Mouse (Mus musculus) adrenal gland, adult 8-10 months (tissue): ENCODE results near the gene Nr0b2. TPM values are rescaled to one million over a fixed set of nuclear protein-coding genes. Genes with fewer than 3 reads are reported as not detected.

Source experiments
- DNase-seq: peaks from one replicate; pipeline ENCODE4 v3.0.0; 2022
- total RNA-seq, 4 experiments: library from RNA; stranded (reverse); gene quantifications; 2 replicates each; pipeline ENCODE4 v1.2.4; 2022

Nr0b2 gene
- total RNA-seq, 4 experiments from 2014 or later = 39.6 to 62.0 (median 48.8) TPM

DNA sequence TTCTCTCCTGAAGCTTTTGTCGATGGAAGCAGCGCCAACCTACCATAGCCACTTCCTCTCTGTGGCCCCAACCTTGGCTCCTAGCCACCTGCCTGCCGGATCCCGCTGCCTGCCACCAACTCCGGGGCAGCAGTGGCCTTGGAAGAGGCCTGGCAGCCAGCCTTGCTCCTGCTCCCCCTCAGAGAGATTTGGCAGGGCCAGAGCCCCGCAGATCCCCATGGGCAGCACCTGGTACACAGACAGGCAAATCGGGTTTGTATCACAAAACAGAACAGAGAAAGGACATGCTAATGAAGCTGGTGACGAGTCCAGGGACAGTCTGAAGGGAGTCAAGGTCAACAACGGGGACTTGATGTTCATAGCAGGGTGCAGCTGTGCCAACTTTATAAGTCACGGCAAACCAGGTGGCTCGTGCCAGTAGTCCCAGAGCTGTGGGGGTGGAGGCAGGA lies 10.0 kb downstream of the Nr0b2 start:
- peak; percentile 86 for DNase-seq

DNA sequence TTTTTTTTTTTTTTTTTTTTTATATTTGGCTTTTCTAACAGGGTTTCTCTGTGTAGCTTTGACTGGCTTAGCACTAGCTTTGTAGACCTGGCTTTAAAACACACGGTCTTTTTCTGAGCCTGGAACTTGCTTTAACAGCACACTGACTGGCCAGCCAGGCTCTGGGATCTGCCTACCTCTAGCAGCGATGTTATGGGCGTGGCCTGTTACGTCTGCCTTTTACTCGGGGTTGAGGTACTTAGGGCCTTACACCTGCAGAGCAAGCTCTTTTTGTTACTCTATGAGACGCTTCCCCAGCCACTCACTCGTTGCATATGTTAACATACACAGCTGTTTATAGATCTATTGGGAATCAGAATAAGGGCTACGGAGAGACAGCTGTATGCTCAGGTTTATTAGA lies 14.1 kb downstream of the Nr0b2 start:
- no peak for DNase-seq

DNA sequence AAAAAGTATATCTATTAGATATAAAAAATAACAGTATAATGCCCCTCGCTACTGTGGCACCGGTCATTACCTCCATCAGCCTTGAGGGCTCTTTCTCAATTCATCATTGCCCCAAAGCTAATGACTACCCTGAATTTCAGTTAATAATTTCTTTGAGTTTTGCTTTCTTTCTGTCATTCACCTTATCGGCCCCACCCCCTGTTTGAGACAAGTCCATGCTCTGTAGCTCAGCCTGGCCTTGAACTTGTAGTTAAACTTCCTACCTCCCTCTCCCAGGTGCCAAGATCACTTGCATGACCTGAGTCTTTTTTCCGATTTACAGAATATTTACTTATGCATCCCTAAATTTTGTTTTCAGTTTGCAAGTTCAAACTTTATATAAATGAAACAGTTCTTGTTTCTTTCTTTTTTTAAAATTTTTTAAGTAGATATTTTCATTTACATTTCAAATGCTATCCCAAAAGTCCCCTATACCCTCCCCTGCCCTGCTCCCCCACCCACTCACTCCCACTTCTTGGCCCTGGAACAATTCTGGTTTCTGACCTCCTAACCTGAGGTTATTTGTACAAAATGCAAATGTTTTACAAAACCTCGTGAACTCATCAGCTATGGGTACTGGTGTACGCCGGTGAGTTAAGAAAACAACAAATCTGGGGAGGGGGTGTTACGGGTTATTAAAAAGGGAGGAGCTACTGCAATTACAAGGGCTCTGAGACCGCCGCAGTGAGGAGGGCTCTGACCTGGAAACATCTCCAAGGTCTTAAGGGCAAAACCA lies 16.3 kb downstream of the Nr0b2 start:
- DNase-seq = no peak

DNA sequence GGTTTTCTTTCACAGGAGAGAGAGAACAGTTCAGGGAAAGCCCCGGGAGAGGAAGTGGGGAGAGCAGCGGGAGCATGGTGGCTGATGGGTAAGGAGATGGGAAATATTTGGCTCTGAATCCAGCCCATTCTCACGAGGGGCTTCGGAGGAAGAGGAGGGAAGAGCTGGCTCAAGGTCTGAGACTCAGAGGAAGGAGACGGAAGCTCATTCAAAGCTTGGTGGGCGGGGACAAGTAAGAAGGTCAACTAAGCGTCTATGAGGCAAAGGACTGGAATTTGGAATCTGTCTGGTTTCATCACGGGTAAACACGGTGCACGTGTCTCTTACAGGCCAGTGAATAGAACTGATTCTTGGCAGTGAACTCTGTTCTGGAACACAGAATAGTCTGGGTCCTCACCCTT lies 16.9 kb downstream of the Nr0b2 start:
- DNase-seq = peak; percentile 75

DNA sequence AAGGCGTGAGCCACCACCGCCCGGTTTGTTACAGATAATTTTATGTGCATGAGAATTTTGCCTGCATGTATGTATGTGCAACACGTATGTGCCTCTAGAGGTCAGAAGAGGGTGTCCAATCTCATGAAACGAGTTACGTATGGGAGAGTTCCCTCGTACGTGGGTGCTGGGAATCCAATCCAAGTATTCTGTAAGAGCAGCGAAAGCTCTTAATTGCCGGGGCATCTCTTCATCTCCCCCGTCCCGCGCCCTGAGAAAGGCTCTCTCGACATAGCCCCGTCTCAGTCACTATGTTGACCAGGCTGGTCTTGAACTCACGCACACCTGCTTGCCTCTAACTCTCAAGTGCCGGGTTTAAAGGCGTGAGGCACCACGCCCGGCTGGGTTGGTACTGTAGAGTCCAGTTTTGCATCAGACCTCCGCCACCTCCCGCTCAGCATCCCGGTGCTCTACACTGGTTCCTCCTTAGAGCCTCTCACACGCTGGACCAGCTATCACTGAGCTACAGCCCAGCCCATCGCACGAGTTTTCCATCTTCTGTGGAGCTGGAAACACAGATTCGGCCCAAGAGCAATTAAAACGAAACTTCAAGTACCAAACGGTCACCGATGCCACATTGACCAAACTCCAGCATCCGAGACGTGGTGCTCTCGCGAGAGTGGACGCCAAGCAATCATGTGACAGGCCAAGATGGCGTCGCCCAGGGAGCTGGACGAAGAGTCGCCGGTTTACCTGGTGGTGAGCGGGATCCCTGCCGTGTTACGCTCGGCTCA lies 21.1 kb downstream of the Nr0b2 start, which contains the start of gene Gpatch3:
Gene Gpatch3 (plus strand): TSS at position 676 of the 773 bp plus-strand sequence.
- DNase-seq = peak; percentile 88

DNA sequence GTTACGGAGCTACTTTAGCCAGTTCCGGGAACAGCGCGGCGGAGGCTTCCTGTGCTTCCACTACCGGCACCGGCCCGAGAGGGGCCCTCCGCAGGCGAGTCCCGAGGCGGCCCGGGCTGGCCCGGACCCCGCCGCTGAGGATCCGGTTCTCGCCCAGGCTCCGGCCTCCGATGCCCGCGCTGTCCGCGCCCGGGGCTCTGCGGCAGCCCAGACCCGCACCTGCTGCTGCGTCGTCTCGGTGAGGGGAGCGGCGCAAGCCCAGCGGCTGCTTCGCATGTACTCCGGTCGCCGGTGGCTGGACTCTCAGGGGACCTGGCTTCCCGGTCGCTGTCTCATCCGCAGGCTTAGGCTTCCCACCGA lies 21.6 kb downstream of the Nr0b2 start:
- no peak for DNase-seq

DNA sequence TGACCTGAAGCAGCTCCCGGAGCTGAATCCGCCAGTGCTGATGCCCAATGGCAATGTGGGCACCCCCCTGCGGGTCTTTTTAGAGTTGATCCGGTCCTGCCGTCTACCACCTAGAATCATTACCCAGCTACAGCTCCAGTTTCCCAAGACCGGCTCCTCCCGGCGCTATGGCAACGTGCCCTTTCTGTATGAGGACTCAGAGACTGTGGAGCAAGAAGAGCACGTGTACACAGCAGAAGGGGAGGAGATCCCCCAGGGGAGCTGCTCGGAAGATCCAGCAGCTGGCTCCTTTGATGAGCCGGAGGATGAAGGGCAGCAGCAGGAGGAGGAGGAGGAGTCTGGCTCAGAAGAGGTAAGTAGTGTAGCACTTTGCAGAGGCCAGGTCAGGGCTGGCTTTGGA lies 24.8 kb downstream of the Nr0b2 start:
- DNase-seq = no peak

DNA sequence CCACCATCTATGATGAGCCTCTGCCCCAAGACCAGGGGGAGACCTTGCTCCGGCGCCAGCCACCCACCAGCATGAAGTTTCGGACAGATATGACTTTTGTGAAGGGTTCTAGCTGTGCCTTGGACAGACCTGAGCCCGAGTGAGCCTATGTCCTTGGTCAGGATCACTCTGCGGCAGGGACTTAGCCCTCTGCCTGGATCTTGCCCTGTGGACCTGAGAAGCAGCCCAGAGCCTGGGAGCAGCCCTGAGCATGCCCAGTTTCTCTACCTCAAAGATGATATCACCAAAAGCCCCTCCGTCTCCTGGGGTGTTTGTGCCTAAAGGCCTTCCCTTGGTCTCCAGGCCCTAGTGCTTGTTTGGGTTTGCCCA lies 30.5 kb downstream of the Nr0b2 start:
- DNase-seq = no peak

DNA sequence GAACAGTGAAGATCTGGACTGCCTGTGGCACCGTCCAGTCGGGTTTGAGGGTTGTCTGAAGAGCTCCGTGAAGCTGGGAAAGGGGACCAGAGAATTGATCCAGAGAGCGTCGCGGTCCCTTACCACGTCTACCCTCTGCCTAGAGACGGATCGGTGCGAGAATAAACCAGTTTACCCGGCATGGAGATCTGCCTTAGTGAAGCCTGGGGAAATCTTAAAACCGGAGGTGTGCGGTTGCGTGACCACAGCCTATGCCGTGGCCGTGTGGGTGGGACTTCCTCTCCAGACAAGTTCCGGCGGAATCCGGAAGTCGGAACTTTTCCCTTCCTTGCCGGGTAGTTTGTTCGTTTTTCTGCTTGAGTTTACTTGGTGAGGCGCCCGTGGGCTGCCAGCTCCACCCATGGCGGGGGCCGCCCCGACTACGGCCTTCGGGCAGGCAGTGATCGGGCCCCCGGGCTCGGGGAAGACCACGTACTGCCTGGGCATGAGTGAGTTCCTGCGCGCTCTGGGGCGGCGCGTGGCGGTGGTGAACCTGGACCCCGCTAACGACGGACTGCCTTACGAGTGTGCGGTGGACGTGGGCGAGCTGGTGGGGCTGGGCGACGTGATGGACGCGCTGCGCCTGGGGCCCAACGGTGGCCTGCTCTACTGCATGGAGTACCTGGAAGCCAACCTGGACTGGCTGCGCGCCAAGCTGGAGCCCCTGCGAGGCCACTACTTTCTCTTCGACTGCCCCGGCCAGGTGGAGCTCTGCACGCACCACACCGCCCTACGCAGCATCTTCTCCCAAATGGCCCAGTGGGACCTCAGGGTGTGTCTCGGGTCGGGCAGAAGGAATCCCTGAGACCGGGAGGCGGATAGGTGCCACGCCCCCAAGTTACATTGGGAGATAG lies 31.1 kb downstream of the Nr0b2 start, which contains the start of gene Gpn2:
Gene Gpn2 (plus strand): TSS at position 304 of the 893 bp plus-strand sequence.
- DNase-seq = peak; percentile 78

DNA sequence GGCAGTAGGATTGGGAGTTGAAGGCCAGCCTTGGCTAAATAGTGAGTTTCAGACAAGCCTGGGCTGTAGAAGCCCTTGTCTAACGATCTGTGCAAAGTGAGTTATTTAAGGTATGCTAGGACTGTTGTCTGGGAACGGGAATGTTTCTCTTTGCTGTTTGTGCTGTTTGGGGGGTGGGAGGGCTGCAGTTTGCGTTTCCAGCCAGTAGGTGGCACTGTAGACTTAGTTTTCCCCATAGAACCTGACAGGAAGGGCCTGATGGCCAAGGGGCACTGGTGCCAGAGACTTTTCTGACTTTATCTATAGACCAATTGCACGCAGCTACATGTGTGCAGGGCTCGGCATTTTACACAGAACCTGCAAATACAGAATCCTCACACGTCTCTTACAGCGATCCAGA lies 39.4 kb downstream of the Nr0b2 start:
- no peak for DNase-seq

DNA sequence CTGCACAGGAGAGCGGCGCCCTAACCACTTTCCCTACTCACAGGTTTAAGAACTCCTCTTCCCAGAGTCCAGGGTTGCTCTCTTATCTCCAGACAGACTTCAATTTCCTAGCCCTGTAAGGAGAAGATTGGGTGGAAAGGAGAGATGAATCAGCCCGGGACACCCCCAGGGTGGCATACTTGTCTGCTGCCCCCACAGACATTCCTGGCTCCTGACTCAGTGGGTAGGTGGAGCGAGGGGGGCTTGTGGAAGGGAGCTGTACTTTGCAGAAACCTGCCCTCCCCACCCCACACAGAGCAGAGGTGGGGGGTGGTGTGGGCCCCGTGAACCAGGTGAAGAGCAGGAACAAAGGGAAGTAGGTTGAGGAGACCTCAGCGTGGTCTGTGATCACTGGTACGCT lies 42.4 kb downstream of the Nr0b2 start:
- DNase-seq = no peak

DNA sequence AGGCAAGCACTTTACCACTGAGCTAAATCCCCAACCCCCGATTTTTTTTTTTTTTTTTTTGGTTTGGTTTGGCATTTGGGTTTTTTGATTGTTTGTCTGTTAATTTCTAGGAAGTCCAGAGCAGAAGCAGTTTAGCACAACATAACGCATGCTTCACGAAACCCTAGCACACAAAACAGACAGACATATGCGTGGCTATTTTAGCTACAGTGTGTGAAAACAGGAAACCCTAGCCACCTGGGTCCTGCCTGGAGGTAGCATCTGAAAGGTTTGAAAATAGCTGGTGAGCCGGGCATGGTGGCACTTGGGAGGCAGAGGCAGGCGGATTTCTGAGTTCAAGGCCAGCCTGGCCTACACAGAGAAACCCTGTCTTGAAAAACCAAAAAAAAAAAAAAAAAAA lies 42.9 kb downstream of the Nr0b2 start:
- no peak for DNase-seq

DNA sequence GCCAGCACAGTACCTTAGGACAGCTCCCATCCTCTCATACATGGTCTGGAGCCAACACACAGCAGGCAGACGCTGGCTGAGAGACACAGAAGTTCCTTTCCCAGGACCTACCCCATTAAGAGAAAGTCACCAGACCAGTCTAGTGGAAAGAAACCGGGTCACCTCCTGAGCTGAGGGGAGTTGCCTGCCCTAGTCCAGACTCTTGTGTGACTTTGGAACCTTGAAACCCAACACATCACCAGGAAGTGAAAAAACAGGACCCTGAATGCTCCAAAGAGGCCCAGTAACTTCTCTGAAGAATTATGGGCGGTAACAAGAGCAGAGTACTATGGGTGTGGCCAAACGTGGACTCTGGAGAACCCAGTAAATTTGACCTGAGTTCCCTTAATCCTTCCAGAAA lies 45.4 kb downstream of the Nr0b2 start:
- DNase-seq = no peak

DNA sequence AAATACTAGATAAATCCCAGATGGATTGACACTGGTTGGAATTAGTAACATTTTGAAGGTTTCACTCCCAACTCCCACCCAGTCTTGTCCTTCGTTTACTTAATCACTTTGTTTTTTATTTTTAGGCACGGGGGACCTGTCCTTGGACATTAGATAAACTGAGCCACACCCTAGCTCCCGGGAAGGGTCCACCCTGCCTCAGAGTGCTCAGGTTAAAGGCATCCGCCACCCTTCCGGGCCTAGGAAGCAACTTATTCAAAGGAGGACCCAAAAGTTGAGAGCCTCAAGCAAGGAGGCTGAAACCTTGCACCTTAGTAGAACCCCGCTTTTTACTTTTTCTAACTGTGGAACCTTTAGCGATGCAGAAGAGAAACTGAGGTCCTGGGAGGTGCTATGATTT lies 45.9 kb downstream of the Nr0b2 start:
- no peak for DNase-seq

DNA sequence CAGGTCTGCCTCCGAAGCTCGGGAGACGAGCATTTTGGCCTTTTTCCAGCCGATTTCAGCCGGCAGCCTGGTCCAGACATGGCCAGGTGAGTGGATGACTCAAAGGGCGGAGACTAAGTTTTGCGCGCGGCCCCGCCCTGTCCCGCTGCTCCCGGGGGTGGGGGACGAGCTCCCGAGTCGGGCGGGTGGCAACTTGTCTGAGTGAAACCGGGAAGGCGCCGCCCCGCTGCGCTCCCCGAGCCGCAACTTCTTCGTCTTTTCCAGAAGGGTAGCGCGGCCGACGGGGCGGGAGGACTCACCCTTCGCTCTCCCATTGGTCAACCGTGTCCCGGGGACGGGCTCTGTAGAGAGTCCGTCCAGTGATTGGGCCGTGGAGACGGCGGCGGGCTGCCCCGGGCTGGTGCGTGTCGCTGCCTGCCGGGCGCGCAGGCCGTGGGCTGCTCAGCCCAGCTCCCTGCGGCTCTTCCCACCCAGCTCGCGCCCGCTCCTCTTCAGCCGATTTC lies 46.4 kb downstream of the Nr0b2 start:
- peak; percentile 91 for DNase-seq

DNA sequence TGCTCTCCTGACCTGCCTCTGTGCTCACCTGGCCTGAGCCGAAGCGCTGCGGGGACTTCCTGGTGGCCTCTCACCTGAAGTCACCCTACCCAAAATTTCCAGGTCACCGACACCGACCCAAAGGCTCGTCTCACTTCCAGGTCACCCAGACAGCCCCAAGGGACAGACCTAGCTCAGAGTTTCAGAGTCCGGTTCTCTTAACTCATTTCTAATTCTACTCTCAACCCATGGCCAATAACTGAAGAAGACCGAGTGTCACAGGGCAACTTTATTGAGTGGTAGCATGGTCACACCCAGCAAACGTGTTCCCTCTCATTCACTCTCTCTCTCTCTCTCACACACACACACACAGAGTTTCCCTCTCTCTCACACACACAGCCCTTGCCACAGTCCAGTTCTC lies 47.1 kb downstream of the Nr0b2 start:
- no peak for DNase-seq

DNA sequence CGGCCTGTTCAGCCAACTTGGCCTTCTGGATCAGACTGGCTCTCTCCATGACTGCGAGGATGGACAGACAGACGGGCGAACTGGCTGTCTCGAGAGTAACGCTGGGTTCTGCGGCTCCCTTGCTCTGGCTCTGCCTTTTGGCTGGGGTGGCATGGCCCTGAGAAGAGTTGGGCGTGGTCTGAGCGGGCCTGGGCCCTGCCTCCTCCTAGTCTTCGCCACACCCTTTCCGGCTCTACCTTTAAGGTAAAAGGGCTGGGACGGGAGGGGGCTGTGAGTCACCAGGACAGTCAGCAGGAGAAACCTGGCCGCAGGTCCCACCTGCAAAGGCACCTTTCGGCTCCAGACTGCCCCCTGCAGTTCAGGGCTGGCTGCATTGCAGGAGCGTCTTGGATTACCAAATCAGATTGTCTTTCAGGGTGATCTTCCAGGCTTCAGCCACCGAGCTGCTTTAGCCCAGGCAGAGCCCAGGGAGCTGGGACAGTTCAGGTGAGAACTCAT lies 48.6 kb downstream of the Nr0b2 start, which contains the start of gene Sfn:
Gene Sfn (minus strand): TSS at position 448 of the 498 bp plus-strand sequence.
- no peak for DNase-seq

DNA sequence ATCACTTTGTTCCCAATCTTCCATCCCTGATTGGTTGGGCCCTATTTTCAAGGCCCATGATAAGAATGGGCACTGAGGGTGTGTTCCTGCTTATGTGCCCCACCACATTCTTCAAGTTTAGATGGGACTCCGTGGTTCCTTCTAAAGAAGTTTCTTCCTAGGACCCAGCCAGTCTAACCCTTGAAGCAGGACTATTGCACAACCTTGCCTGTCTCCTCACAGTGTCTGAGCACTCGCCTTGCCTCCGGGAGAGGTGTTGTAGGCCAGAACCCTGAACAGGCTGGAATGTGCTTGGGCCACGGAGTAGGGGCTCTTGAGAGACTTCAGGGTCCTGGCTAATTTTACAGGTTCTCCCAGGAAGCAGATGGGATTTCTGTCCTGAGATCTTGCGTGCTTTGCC lies 49.9 kb downstream of the Nr0b2 start:
- no peak for DNase-seq

DNA sequence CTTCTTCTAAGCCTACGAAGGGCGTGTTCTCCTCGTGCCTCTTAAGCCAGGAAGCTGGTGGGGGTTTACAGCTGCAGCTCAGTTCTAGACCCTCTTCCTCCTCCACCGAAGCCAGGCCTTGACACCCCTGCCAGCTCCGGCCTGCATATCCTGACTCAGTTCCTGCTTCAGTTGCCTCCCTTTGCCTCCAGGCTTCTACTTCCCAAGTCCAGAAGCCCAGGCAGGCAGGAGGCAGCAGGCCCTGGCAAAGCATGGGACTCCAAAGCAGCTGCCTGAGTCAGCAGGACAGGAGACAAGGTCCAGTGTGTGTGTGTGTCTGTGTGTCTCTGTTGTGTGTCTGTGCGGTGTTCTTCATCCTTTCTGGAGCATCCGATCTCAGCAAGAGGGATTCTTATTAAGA lies 51.0 kb downstream of the Nr0b2 start:
- DNase-seq = no peak

DNA sequence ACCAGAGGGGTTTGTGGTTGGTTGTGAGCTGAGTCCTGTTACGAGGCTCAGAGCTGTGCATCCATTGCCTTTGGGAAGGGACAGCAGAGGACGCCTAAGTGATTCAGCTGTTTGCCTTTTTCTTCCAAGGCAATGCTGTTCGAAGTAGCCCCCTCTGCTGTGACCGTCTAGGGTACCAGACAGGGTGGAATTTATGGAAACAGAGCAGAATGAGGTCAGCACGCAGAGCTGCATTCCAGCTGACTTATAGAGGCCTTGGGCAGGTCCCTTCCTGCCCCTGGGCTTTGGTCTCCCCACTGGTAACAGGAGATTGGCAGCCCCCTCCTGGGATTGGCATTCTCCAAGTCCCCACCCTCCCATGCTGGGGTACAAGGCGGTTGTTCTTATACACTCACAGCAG lies 51.7 kb downstream of the Nr0b2 start:
- DNase-seq = no peak

DNA sequence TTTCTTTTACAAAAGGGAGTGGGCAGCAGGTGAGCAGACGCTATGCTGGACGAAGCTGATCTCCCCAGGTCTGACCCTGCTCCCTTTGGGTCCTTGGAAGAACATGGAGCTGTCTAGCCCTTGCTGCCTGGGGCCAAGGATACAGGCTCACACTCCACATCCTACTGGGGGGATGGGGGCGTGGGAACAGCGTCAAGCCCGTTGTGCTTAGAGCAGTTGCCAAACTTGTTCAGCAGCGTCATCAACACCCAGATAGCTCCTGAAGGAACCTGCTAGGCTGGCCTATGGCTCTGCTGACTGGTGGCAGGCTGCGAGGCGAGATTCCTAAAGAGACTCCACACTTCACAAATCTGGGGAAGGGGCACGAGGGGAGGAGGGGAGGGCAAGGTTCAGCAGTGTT lies 52.2 kb downstream of the Nr0b2 start:
- no peak for DNase-seq
